Mouse (Mus musculus) myocyte (in vitro differentiated cells): ENCODE results near the gene Rtl10.

ENCODE experiments used
- CEBPB ChIP-seq: IDR thresholded peaks from 2 replicates; pipeline ENCODE4 v1.6.1; 2011; ENCODE audit warnings: mild to moderate bottlenecking, moderate library complexity; ENCODE audit not compliant: poor library complexity, insufficient read depth, severe bottlenecking
- E2F4 ChIP-seq: IDR thresholded peaks from one replicate; pipeline ENCODE4 v1.6.1; 2011; ENCODE audit warnings: mild to moderate bottlenecking, control low read depth, moderate library complexity; ENCODE audit not compliant: insufficient read depth
- MYOD1 ChIP-seq, 3 experiments: IDR thresholded peaks; one replicate each; pipeline ENCODE4 v1.6.1; 2011; ENCODE audit warnings: control low read depth in 2 of 3, low read depth in 2 of 3, mild to moderate bottlenecking in 2 of 3, moderate library complexity in 1 of 3; ENCODE audit not compliant: insufficient read length in 2 of 3, control insufficient read depth in 1 of 3
- MYOG ChIP-seq, 3 experiments: IDR thresholded peaks; one replicate each; pipeline ENCODE4 v1.6.1; 2011; ENCODE audit warnings: control low read depth in 2 of 3, low read depth in 2 of 3, mild to moderate bottlenecking in 2 of 3; ENCODE audit not compliant: insufficient read length in 2 of 3, control insufficient read depth in 1 of 3, insufficient read depth in 1 of 3
- POLR2A ChIP-seq: IDR thresholded peaks from one replicate; pipeline ENCODE4 v1.6.1; 2011; ENCODE audit warnings: low read depth, mild to moderate bottlenecking, control low read depth, moderate library complexity; ENCODE audit not compliant: insufficient read length
- POLR2AphosphoS2 ChIP-seq: IDR thresholded peaks from one replicate; pipeline ENCODE4 v1.6.1; 2011; ENCODE audit warnings: low read depth, control low read depth; ENCODE audit not compliant: insufficient read length
- SRF ChIP-seq: IDR thresholded peaks from one replicate; pipeline ENCODE4 v1.6.1; 2011; ENCODE audit warnings: low read depth; ENCODE audit not compliant: control insufficient read depth, insufficient read length
- TCF12 ChIP-seq: IDR thresholded peaks from one replicate; pipeline ENCODE4 v1.6.1; 2011; ENCODE audit warnings: mild to moderate bottlenecking, control low read depth; ENCODE audit not compliant: poor library complexity, insufficient read depth, severe bottlenecking
- USF1 ChIP-seq: IDR thresholded peaks from one replicate; pipeline ENCODE4 v1.6.1; 2011; ENCODE audit warnings: low read depth, mild to moderate bottlenecking, control low read depth, moderate library complexity

DNA sequence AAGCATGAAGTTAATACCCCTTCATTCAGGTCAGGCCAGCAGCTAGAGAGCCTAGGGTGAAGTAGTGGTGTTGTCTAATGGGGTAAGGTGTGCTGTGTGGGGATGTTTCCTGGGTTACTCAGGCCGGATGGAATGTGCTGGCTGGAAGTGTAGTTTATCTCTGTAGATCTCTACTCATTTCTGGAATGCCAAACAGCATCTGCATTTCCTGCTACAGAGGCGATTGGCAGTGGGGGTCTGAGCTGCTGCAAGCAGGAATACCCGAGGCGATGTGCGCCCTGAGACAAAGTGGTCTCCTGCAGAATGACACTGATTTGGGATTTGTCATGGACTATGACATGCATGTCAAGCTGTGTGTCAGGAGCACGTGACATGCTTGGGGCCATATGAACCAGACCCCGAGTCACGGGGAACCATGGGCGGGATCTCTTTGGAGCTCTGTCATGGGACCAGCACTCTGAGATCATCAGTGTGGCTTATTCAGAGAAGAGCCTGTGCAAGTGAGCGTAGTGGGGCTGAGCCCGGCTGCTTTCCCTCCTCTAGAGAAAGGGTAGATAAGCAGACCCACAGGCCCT lies 27.2 kb upstream of the Rtl10 start:
- TF ChIP-seq USF1 (no peak), MYOG (IDR thresholded peaks at IDR 0.05; ENCODE audit: control insufficient read depth in 1 of 3, insufficient read depth in 1 of 3, insufficient read length in 2 of 3, low read depth in 2 of 3) (no peak), TCF12 (no peak), POLR2A (no peak), E2F4 (no peak), SRF (no peak), MYOD1 (IDR thresholded peaks at IDR 0.05; ENCODE audit: control insufficient read depth in 1 of 3, insufficient read length in 2 of 3, low read depth in 2 of 3) (no peak), CEBPB (no peak), POLR2AphosphoS2 (no peak)
